Mouse (Mus musculus) bone marrow, adult 2 months (tissue): ENCODE data around the gene Rrp15.

Experiments
- CTCF ChIP-seq: fragments of 200-500 bp; IDR thresholded peaks from 2 replicates; pipeline ENCODE4 v1.5.1; 2011; ENCODE audit warnings: low read length, control low read depth; ENCODE audit not compliant: control insufficient read depth, insufficient read depth
- POLR2A ChIP-seq: fragments of 200-500 bp; IDR thresholded peaks from 2 replicates; pipeline ENCODE4 v1.6.1; 2011; ENCODE audit warnings: low read depth, mild to moderate bottlenecking, control low read depth, low read length, borderline replicate concordance; ENCODE audit not compliant: control insufficient read depth

- no peak for TF ChIP-seq CTCF
- TF ChIP-seq POLR2A: no peak
Observed at GRCm38 (mm10) chr1:186714215-186714614, 34.9 kb downstream of the Rrp15 start.
